Mouse (Mus musculus) right cerebral cortex, postnatal 14 days (tissue): ENCODE results near the gene Rreb1.

Experiments used
- DNase-seq: peaks from one replicate; pipeline ENCODE4 v3.0.0; 2022

Rreb1 gene

DNA sequence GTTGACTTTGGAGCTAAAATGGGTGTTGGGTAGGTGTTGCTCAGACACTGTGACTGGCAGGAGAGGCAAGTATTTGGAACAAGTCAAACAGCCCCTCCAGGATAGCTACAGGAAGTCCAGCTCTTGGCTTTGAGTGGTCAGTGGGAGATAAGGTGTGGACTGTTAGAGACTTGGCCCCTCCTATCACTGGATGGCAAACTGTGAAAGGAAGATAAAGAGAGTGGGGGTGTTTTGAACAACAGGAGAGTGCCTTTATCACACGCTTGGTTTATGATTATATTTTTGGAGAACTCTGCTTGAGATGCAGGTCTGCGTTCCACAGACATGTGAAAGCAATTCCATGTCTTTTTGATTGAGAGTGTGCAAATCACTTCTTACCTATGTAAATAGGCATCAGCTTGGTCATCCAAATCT lies 100.7 kb downstream of the Rreb1 start:
- DNase-seq = no peak

- DNase-seq = no peak
These were observed 101.4 kb downstream of the Rreb1 start for GRCm38 (mm10) chr13:37879556-37879955.

GRCm38 (mm10) chr13:37880035-37880434 lies 101.8 kb downstream of the Rreb1 start:
- DNase-seq = no peak

DNA sequence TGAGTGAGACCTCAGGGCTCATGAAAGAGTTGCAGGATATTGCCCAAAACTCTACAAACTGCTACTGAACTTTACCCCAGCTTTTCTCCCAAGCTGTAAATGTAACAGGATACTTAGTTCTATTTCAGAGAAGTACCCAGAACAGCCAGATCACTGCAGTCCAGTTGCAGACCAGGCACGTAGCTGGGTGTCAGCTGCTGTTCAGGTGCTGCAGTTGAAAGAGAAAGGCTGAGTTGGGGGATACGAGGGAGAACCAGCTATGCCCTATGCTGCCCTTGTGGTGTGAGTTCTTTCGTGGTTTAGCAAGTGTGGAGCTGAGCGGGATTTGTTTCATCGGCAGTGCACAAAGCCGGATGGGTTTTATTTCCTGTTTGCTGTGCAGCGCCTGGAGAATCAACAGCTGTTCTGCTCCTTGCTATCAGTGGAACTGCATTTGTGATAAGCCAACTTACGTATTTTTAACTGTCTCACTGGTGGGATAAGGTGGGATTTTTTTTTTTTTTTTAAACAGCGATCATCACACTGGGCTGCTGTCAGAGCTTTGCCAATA lies 102.5 kb downstream of the Rreb1 start:
- DNase-seq = no peak

GRCm38 (mm10) chr13:37882521-37882920 lies 104.3 kb downstream of the Rreb1 start:
- DNase-seq = no peak

- DNase-seq = no peak
These were observed 104.8 kb downstream of the Rreb1 start for GRCm38 (mm10) chr13:37883008-37883407.

GRCm38 (mm10) chr13:37885392-37885791 lies 107.2 kb downstream of the Rreb1 start:
- DNase-seq = no peak

- DNase-seq = no peak
These were observed 107.8 kb downstream of the Rreb1 start for GRCm38 (mm10) chr13:37886024-37886423.

GRCm38 (mm10) chr13:37894756-37895155 lies 116.6 kb downstream of the Rreb1 start:
- DNase-seq = no peak

GRCm38 (mm10) chr13:37895564-37896254 lies 117.5 kb downstream of the Rreb1 start:
- DNase-seq = no peak

DNA sequence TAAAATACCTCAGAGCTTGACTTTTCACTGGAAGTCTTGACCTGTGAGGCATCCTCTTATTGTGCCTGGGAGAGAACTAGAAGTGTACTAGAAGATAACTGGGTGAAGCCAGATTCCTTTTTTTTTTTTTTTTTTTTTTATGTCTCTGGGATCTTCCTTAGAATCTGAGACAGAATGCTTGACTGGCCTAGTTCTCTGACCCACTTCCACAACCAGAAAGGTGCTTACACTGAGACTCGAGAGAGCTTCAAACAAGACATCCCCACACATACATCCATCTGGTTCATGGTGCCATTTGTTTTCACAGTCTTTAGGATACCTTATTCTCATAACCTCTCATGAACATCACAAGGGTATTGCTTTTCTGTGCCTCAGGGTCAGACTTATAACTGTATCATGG lies 118.2 kb downstream of the Rreb1 start:
- no peak for DNase-seq

GRCm38 (mm10) chr13:37898772-37899171 lies 120.6 kb downstream of the Rreb1 start:
- no peak for DNase-seq

DNA sequence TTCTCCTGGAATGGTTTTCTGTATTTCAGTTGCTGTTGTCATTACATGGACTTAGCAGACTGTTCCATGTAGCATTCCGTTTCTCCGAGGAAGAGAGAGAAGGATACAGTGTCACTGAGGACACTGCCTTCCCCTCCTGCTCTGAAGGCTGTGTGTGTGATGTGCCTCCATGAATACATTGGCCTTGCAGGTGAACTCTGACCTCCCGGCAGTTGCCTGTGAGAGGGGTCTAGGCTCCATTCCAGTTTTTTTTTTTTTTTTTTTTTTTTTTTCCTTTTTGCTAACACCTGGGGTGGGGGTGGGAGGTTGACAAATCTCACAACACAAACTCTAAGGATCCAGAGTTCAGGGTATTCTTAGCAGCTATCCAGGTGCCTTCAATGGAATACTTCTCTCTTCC lies 124.8 kb downstream of the Rreb1 start:
- DNase-seq = no peak

DNA sequence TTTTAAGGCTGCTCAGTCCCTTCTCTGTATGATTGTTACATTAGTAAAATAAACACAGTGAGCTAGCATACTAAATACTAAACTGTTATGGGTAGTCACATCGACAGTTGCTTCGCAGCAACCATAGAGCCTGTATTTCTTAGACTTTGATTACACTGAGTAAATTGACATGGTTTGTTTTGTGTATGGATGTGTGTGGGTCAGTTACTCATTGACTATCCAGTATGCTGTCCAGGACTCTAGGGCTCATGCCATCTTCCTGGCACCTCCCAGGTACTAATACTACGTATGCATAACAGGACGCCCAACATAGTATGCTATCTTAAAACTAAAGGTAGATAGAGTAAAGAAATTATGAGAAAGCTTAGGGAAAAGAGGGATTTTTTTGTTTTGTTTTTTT lies 125.3 kb downstream of the Rreb1 start:
- no peak for DNase-seq

DNA sequence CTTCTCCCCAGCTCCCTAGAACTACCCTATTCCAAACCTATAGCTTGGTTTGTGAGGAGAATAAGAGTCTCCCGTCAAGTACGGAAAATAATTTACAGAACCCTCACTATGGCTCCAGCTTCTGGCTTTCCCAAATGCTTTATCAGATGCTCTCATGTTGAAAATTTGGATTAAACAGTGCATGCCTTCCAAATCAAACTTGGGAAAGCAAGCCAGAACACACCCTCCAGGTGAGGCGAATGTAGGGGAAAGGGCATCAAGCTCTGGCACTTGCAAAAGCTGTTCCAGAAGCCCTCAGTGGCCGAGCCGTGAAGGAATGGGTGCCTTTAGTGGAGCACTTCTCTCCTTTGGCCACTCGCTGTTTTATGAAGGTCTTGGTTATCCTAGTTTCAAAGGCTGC lies 126.2 kb downstream of the Rreb1 start:
- no peak for DNase-seq

GRCm38 (mm10) chr13:37908061-37908460 lies 129.9 kb downstream of the Rreb1 start:
- no peak for DNase-seq

GRCm38 (mm10) chr13:37908493-37908892 lies 130.3 kb downstream of the Rreb1 start:
- no peak for DNase-seq

DNA sequence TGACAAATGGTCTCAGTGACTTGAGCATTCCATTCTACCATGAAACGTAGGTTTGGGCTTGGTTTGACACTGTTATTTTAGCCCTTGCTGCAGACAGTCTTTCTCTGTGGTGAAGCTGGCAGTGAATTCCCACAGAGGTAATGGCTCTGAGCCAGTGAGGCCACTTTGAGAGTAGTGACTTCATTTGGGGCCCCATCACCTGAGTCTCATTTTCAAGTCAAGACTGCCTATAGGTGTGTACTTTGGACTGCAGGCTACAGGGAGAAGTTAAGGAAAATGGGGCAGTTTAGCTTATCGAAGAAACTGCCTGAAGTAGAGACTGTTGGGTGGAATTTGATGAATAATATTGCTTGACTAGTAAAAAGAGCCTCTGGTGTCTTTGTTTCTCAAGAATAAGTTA lies 131.0 kb downstream of the Rreb1 start:
- DNase-seq = no peak

- no peak for DNase-seq
These were observed 133.8 kb downstream of the Rreb1 start for GRCm38 (mm10) chr13:37912011-37912410.

- DNase-seq = no peak
These were observed 134.6 kb downstream of the Rreb1 start for GRCm38 (mm10) chr13:37912591-37913467.

- no peak for DNase-seq
These were observed 135.8 kb downstream of the Rreb1 start for GRCm38 (mm10) chr13:37913963-37914362.

GRCm38 (mm10) chr13:37918336-37919261 lies 140.4 kb downstream of the Rreb1 start:
- no peak for DNase-seq
